Mouse (Mus musculus): ENCODE data around the gene Cers1.

Cers1 gene

GRCm38 (mm10) chr8:70352000-70352384 is 36.4 kb downstream of the Cers1 start:
- no peak for DNase-seq (ENCODE audit: low read depth, low spot score)

GRCm38 (mm10) chr8:70352657-70353151 is 37.1 kb downstream of the Cers1 start:
- no peak for DNase-seq (ENCODE audit: low read depth, low spot score)

GRCm38 (mm10) chr8:70353194-70353817 is 37.7 kb downstream of the Cers1 start, which contains the start of gene Upf1:
Upf1 (minus strand) TSS chr8:70353278.
- DNase-seq (ENCODE audit: low read depth, low spot score) = peak; percentile 98

- DNase-seq (ENCODE audit: low read depth, low spot score) = no peak
These were observed 38.4 kb downstream of the Cers1 start for GRCm38 (mm10) chr8:70354004-70354403.

- no peak for DNase-seq (ENCODE audit: low read depth, low spot score)
These were observed 40.5 kb downstream of the Cers1 start for GRCm38 (mm10) chr8:70356111-70356510.

- DNase-seq (ENCODE audit: low read depth, low spot score) = no peak
These were observed 43.8 kb downstream of the Cers1 start for GRCm38 (mm10) chr8:70359411-70359810.

GRCm38 (mm10) chr8:70360769-70361168 is 45.2 kb downstream of the Cers1 start:
- DNase-seq (ENCODE audit: low read depth, low spot score) = peak; percentile 86

- DNase-seq (ENCODE audit: low read depth, low spot score) = no peak
These were observed 46.0 kb downstream of the Cers1 start for GRCm38 (mm10) chr8:70361484-70362032.

- DNase-seq (ENCODE audit: low read depth, low spot score) = no peak
These were observed 48.5 kb downstream of the Cers1 start for GRCm38 (mm10) chr8:70364066-70364465.

- DNase-seq (ENCODE audit: low read depth, low spot score) = no peak
These were observed 51.0 kb downstream of the Cers1 start for GRCm38 (mm10) chr8:70366588-70366987.

GRCm38 (mm10) chr8:70370476-70370875 is 54.9 kb downstream of the Cers1 start:
- no peak for DNase-seq (ENCODE audit: low read depth, low spot score)

GRCm38 (mm10) chr8:70371951-70372350 is 56.4 kb downstream of the Cers1 start:
- no peak for DNase-seq (ENCODE audit: low read depth, low spot score)

- no peak for DNase-seq (ENCODE audit: low read depth, low spot score)
These were observed 58.1 kb downstream of the Cers1 start, which contains the start of gene Comp for GRCm38 (mm10) chr8:70373397-70374317. Comp (plus strand) TSS chr8:70373558.

GRCm38 (mm10) chr8:70374318-70374927 is 58.8 kb downstream of the Cers1 start:
- peak; percentile 90 for DNase-seq (ENCODE audit: low read depth, low spot score)

GRCm38 (mm10) chr8:70375212-70375859 is 59.8 kb downstream of the Cers1 start:
- no peak for DNase-seq (ENCODE audit: low read depth, low spot score)

GRCm38 (mm10) chr8:70376275-70376741 is 60.7 kb downstream of the Cers1 start:
- no peak for DNase-seq (ENCODE audit: low read depth, low spot score)

- no peak for DNase-seq (ENCODE audit: low read depth, low spot score)
These were observed 61.5 kb downstream of the Cers1 start for GRCm38 (mm10) chr8:70377049-70377448.

GRCm38 (mm10) chr8:70380069-70380468 is 64.5 kb downstream of the Cers1 start:
- no peak for DNase-seq (ENCODE audit: low read depth, low spot score)

Data from R1 (cell line).